Mouse (Mus musculus): Measurements from ENCODE around the gene Plin4. TPM values are rescaled to one million over a fixed set of nuclear protein-coding genes. Genes with fewer than 3 reads are reported as not detected.
"Not testable (repeated sequence)": the region's sequence is repeated elsewhere in the genome, so short reads cannot be mapped to it uniquely, and the experiment has no call there.

Gene Plin4
- polyA plus RNA-seq, 1 experiment from 2014 or later = 0.13 TPM

GRCm38 (mm10) chr17:56108334-56109044, 1.1 kb downstream of the Plin4 start:
- Histone ChIP-seq H3K9me3 (replicated peaks; ENCODE audit: control insufficient read depth, low read length) (no peaks in the 10 kb centered on the region), H3K4me1 (ENCODE audit: control insufficient read depth, low read depth, low read length) (no peaks in the 10 kb centered on the region), H3K36me3 (ENCODE audit: control insufficient read depth, insufficient read depth) (no peaks in the 10 kb centered on the region), H3K27ac (ENCODE audit: low read length) (no peak overlapping the region), H3K27me3 (ENCODE audit: control insufficient read depth, insufficient read depth, low read depth, low read length) (no peaks in the 10 kb centered on the region), H3K9ac (ENCODE audit: low read depth, low read length) (no peak overlapping the region), H3K4me2 (ENCODE audit: low read depth, low read length) (no peak overlapping the region), H3K4me3 (ENCODE audit: low read depth, low read length) (no peak overlapping the region)
- WGBS (ENCODE audit: insufficient replicate concordance) = 61% methylated on average over 6 of the region's 6 CpGs
- 0 out of 2 replicates have a peak, but pooled peaks have one; percentile 18 for ATAC-seq (ENCODE audit: low read depth)

GRCm38 (mm10) chr17:56107736-56108135, 1.9 kb downstream of the Plin4 start:
- Histone ChIP-seq H3K27me3 (ENCODE audit: control insufficient read depth, insufficient read depth, low read depth, low read length) (no peaks in the 10 kb centered on the region), H3K4me3 (ENCODE audit: low read depth, low read length) (no peak overlapping the region), H3K36me3 (ENCODE audit: control insufficient read depth, insufficient read depth) (no peaks in the 10 kb centered on the region), H3K4me1 (ENCODE audit: control insufficient read depth, low read depth, low read length) (no peaks in the 10 kb centered on the region), H3K4me2 (ENCODE audit: low read depth, low read length) (no peak overlapping the region), H3K27ac (ENCODE audit: low read length) (no peak overlapping the region), H3K9me3 (replicated peaks; ENCODE audit: control insufficient read depth, low read length) (no peaks in the 10 kb centered on the region), H3K9ac (ENCODE audit: low read depth, low read length) (no peak overlapping the region)
- 49% methylated on average over 2 of the region's 2 CpGs for WGBS (ENCODE audit: insufficient replicate concordance)
- ATAC-seq (ENCODE audit: low read depth) = no peak

GRCm38 (mm10) chr17:56106981-56107380, 2.6 kb downstream of the Plin4 start:
- Histone ChIP-seq H3K27ac (ENCODE audit: low read length) (no peak overlapping the region), H3K9ac (ENCODE audit: low read depth, low read length) (no peak overlapping the region), H3K4me1 (ENCODE audit: control insufficient read depth, low read depth, low read length) (no peaks in the 10 kb centered on the region), H3K4me2 (ENCODE audit: low read depth, low read length) (no peak overlapping the region), H3K4me3 (ENCODE audit: low read depth, low read length) (no peak overlapping the region), H3K9me3 (replicated peaks; ENCODE audit: control insufficient read depth, low read length) (no peaks in the 10 kb centered on the region), H3K27me3 (ENCODE audit: control insufficient read depth, insufficient read depth, low read depth, low read length) (no peaks in the 10 kb centered on the region), H3K36me3 (ENCODE audit: control insufficient read depth, insufficient read depth) (peaks cover 6% of the 10 kb centered on the region; the same call in 1 of the 2 replicates)
- 50% methylated on average over 4 of the region's 4 CpGs for WGBS (ENCODE audit: insufficient replicate concordance)
- no peak for ATAC-seq (ENCODE audit: low read depth)

GRCm38 (mm10) chr17:56106436-56106835, 3.2 kb downstream of the Plin4 start:
- 78% methylated on average over 4 of the region's 4 CpGs for WGBS (ENCODE audit: insufficient replicate concordance)
- H3K4me3 ChIP-seq (ENCODE audit: low read depth, low read length); H3K9me3 ChIP-seq (replicated peaks; ENCODE audit: control insufficient read depth, low read length); H3K4me2 ChIP-seq (ENCODE audit: low read depth, low read length); H3K36me3 ChIP-seq (ENCODE audit: control insufficient read depth, insufficient read depth); H3K27ac ChIP-seq (ENCODE audit: low read length); H3K9ac ChIP-seq (ENCODE audit: low read depth, low read length); H3K27me3 ChIP-seq (ENCODE audit: control insufficient read depth, insufficient read depth, low read depth, low read length); ATAC-seq (ENCODE audit: low read depth); H3K4me1 ChIP-seq (ENCODE audit: control insufficient read depth, low read depth, low read length): not testable (repeated sequence)

- not testable (repeated sequence) for ATAC-seq (ENCODE audit: low read depth); H3K9ac ChIP-seq (ENCODE audit: low read depth, low read length); H3K9me3 ChIP-seq (replicated peaks; ENCODE audit: control insufficient read depth, low read length); H3K4me1 ChIP-seq (ENCODE audit: control insufficient read depth, low read depth, low read length); H3K27me3 ChIP-seq (ENCODE audit: control insufficient read depth, insufficient read depth, low read depth, low read length); H3K4me2 ChIP-seq (ENCODE audit: low read depth, low read length); H3K4me3 ChIP-seq (ENCODE audit: low read depth, low read length); H3K27ac ChIP-seq (ENCODE audit: low read length)
- peaks cover 18% of the 10 kb centered on the region for H3K36me3 ChIP-seq (ENCODE audit: control insufficient read depth, insufficient read depth)
- 65% methylated on average over 2 of the region's 5 CpGs for WGBS (ENCODE audit: insufficient replicate concordance)
Measured at GRCm38 (mm10) chr17:56104821-56105220, 4.8 kb downstream of the Plin4 start.

- WGBS (ENCODE audit: insufficient replicate concordance) = 82% methylated on average over 8 of the region's 8 CpGs
- Histone ChIP-seq H3K4me1 (ENCODE audit: control insufficient read depth, low read depth, low read length) (no peaks in the 10 kb centered on the region), H3K27me3 (ENCODE audit: control insufficient read depth, insufficient read depth, low read depth, low read length) (no peaks in the 10 kb centered on the region), H3K27ac (ENCODE audit: low read length) (no peak overlapping the region), H3K9ac (ENCODE audit: low read depth, low read length) (no peak overlapping the region), H3K36me3 (ENCODE audit: control insufficient read depth, insufficient read depth) (peaks cover 23% of the 10 kb centered on the region), H3K4me2 (ENCODE audit: low read depth, low read length) (no peak overlapping the region), H3K4me3 (ENCODE audit: low read depth, low read length) (no peak overlapping the region), H3K9me3 (replicated peaks; ENCODE audit: control insufficient read depth, low read length) (no peaks in the 10 kb centered on the region)
- no peak for ATAC-seq (ENCODE audit: low read depth)
Measured at GRCm38 (mm10) chr17:56103465-56104285, 5.9 kb downstream of the Plin4 start.

- Histone ChIP-seq H3K4me3 (ENCODE audit: low read depth, low read length) (no peak overlapping the region), H3K4me1 (ENCODE audit: control insufficient read depth, low read depth, low read length) (no peaks in the 10 kb centered on the region), H3K9ac (ENCODE audit: low read depth, low read length) (no peak overlapping the region), H3K27ac (ENCODE audit: low read length) (no peak overlapping the region), H3K36me3 (ENCODE audit: control insufficient read depth, insufficient read depth) (peaks cover 30% of the 10 kb centered on the region), H3K9me3 (replicated peaks; ENCODE audit: control insufficient read depth, low read length) (no peaks in the 10 kb centered on the region), H3K27me3 (ENCODE audit: control insufficient read depth, insufficient read depth, low read depth, low read length) (no peaks in the 10 kb centered on the region), H3K4me2 (ENCODE audit: low read depth, low read length) (no peak overlapping the region)
- no peak for ATAC-seq (ENCODE audit: low read depth)
- 78% methylated on average over 9 of the region's 9 CpGs for WGBS (ENCODE audit: insufficient replicate concordance)
Measured at GRCm38 (mm10) chr17:56102927-56103326, 6.7 kb downstream of the Plin4 start.

GRCm38 (mm10) chr17:56102158-56102557, 7.4 kb downstream of the Plin4 start:
- Histone ChIP-seq H3K9me3 (replicated peaks; ENCODE audit: control insufficient read depth, low read length) (no peaks in the 10 kb centered on the region), H3K4me1 (ENCODE audit: control insufficient read depth, low read depth, low read length) (no peaks in the 10 kb centered on the region), H3K4me2 (ENCODE audit: low read depth, low read length) (no peak overlapping the region), H3K4me3 (ENCODE audit: low read depth, low read length) (no peak overlapping the region), H3K27ac (ENCODE audit: low read length) (no peak overlapping the region), H3K9ac (ENCODE audit: low read depth, low read length) (no peak overlapping the region), H3K36me3 (ENCODE audit: control insufficient read depth, insufficient read depth) (peaks cover 37% of the 10 kb centered on the region), H3K27me3 (ENCODE audit: control insufficient read depth, insufficient read depth, low read depth, low read length) (no peaks in the 10 kb centered on the region)
- 87% methylated on average over 5 of the region's 5 CpGs for WGBS (ENCODE audit: insufficient replicate concordance)
- ATAC-seq (ENCODE audit: low read depth) = no peak

- no peak overlapping the region for H3K4me3 ChIP-seq (ENCODE audit: low read depth, low read length)
- no peak overlapping the region for H3K4me2 ChIP-seq (ENCODE audit: low read depth, low read length)
- ATAC-seq (ENCODE audit: low read depth) = no peak
- H3K36me3 ChIP-seq (ENCODE audit: control insufficient read depth, insufficient read depth) = peaks cover 42% of the 10 kb centered on the region
- 70% methylated on average over 3 of the region's 3 CpGs for WGBS (ENCODE audit: insufficient replicate concordance)
- H3K9ac ChIP-seq (ENCODE audit: low read depth, low read length) = no peak overlapping the region
- no peak overlapping the region for H3K27ac ChIP-seq (ENCODE audit: low read length)
- H3K4me1 ChIP-seq (ENCODE audit: control insufficient read depth, low read depth, low read length) = no peaks in the 10 kb centered on the region
- H3K9me3 ChIP-seq (replicated peaks; ENCODE audit: control insufficient read depth, low read length) = no peaks in the 10 kb centered on the region
- H3K27me3 ChIP-seq (ENCODE audit: control insufficient read depth, insufficient read depth, low read depth, low read length) = no peaks in the 10 kb centered on the region
Measured at GRCm38 (mm10) chr17:56100811-56101210, 8.8 kb downstream of the Plin4 start.
